Mouse (Mus musculus): ENCODE measurements around the gene Lrrc26. TPM values are rescaled to one million over a fixed set of nuclear protein-coding genes. Genes with fewer than 3 reads are reported as not detected.

Gene Lrrc26
- polyA plus RNA-seq, 1 experiment from 2014 or later, result 5.1 TPM

DNA sequence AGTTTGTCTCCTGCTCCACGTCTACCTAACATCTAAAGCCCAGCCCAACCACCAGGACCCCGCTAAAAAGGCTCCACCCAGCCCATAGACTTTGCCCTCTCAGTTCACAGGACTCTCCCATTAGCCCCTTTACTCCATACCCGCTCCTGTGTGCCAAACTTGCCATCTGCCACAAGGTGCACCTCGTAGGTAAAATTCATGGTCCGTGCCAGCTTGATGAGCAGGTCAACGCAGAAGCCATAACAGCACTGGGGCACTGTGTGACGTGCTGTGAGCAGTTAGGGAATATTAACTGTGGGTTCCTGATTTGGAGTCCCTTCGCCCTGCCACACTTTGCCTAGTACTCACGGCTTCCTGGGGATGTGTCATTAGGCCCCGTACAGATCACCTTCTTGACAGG, 8.3 kb downstream of the Lrrc26 start:
- DNase-seq (ENCODE audit: low spot score), result no peak
- H3K4me1 ChIP-seq (ENCODE audit: control insufficient read depth, insufficient read depth, low read length), result no peaks in the 10 kb centered on the region
- no peak overlapping the region for H3K27ac ChIP-seq (replicated peaks; ENCODE audit: low read depth, low read length)
- no peak overlapping the region for H3K4me3 ChIP-seq (ENCODE audit: low read depth, low read length)
- H3K9me3 ChIP-seq (ENCODE audit: control insufficient read depth, low read length), result no peaks in the 10 kb centered on the region
- no peak for ATAC-seq (ENCODE audit: low read depth)
- H3K9ac ChIP-seq (ENCODE audit: low read depth, low read length), result no peak overlapping the region
- H3K4me2 ChIP-seq (ENCODE audit: low read depth, low read length), result no peak overlapping the region
- H3K27me3 ChIP-seq (replicated peaks; ENCODE audit: control insufficient read depth, insufficient read depth, low read length), result peaks cover 15% of the 10 kb centered on the region
- WGBS, result 80% methylated on average over 10 of the region's 10 CpGs
- no peaks in the 10 kb centered on the region for H3K36me3 ChIP-seq (ENCODE audit: control insufficient read depth, insufficient read depth, low read length)

DNA sequence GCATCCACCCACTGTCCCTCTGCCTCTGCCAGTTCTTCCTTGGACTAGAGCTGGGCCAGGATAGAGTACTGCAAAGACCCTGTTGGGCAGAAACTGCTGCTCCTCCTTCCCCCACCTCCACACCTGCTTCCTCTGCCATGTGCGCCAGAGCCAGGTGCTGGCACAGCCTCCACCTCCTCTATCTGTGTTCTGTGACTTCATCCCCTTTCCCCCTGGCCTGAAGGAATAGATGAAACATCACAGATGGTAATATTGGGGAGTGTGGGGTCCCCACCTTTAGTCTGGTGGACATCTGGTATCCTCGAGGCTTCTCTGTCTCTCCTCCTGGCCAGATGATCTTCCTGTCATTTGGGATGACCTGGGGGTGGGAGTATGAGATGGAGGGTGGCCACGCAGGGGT, 13.7 kb downstream of the Lrrc26 start:
- Histone ChIP-seq H3K4me1 (ENCODE audit: control insufficient read depth, insufficient read depth, low read length) (0 out of 2 replicates have a peak, but pooled peaks cover 2% of the 10 kb centered on the region), H3K4me2 (ENCODE audit: low read depth, low read length) (no peak overlapping the region), H3K4me3 (ENCODE audit: low read depth, low read length) (no peak overlapping the region), H3K27ac (replicated peaks; ENCODE audit: low read depth, low read length) (no peak overlapping the region), H3K9me3 (ENCODE audit: control insufficient read depth, low read length) (no peaks in the 10 kb centered on the region), H3K36me3 (ENCODE audit: control insufficient read depth, insufficient read depth, low read length) (no peaks in the 10 kb centered on the region), H3K27me3 (replicated peaks; ENCODE audit: control insufficient read depth, insufficient read depth, low read length) (peaks cover 31% of the 10 kb centered on the region), H3K9ac (ENCODE audit: low read depth, low read length) (no peak overlapping the region)
- DNase-seq (ENCODE audit: low spot score) (no peak), ATAC-seq (ENCODE audit: low read depth) (no peak)
- WGBS, result 55% methylated on average over 3 of the region's 3 CpGs

DNA sequence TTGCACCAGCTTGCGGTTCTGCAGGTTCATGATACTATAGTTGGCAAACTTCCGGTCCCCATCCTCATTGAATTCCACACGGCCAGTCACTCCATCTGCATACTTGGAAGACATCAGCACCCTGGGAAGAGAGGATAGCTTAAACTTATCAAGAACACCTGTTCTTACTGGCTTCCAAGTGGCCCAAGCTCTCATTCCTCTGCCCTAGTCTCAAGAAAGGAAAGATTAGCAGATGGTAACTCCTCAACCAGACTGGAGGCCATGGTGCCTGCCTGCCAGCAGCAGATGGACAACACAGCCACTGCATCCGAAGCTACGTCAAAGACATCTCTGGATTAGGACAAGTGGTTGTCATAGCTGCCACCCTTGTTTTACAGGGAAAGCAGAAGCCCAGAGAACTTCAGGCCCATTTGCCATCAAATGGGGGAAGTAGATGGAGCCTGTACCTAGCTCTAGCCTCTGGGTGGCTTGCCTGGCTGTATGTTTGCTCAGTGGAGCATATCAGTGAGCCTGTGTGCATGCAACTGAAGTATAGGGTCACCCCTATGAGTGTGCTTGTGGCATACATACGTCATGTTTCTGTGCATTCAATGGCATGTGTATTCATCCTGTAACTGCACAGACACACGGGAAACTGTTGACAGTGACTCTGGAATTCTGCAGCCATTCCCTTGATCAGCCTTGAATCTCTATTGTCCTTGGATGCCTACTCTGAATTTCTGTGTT, 14.4 kb downstream of the Lrrc26 start:
- ATAC-seq (ENCODE audit: low read depth) (no peak), DNase-seq (ENCODE audit: low spot score) (no peak)
- Histone ChIP-seq H3K4me3 (ENCODE audit: low read depth, low read length) (no peak overlapping the region; the same call in 1 of the 2 replicates), H3K27ac (replicated peaks; ENCODE audit: low read depth, low read length) (no peak overlapping the region), H3K9ac (ENCODE audit: low read depth, low read length) (no peak overlapping the region), H3K4me2 (ENCODE audit: low read depth, low read length) (0 out of 2 replicates have a peak overlapping the region, but pooled peaks have one; percentile 62), H3K9me3 (ENCODE audit: control insufficient read depth, low read length) (no peaks in the 10 kb centered on the region), H3K27me3 (replicated peaks; ENCODE audit: control insufficient read depth, insufficient read depth, low read length) (peaks cover 37% of the 10 kb centered on the region), H3K4me1 (ENCODE audit: control insufficient read depth, insufficient read depth, low read length) (0 out of 2 replicates have a peak, but pooled peaks cover 2% of the 10 kb centered on the region), H3K36me3 (ENCODE audit: control insufficient read depth, insufficient read depth, low read length) (no peaks in the 10 kb centered on the region)
- WGBS, result 65% methylated on average over 7 of the region's 7 CpGs

DNA sequence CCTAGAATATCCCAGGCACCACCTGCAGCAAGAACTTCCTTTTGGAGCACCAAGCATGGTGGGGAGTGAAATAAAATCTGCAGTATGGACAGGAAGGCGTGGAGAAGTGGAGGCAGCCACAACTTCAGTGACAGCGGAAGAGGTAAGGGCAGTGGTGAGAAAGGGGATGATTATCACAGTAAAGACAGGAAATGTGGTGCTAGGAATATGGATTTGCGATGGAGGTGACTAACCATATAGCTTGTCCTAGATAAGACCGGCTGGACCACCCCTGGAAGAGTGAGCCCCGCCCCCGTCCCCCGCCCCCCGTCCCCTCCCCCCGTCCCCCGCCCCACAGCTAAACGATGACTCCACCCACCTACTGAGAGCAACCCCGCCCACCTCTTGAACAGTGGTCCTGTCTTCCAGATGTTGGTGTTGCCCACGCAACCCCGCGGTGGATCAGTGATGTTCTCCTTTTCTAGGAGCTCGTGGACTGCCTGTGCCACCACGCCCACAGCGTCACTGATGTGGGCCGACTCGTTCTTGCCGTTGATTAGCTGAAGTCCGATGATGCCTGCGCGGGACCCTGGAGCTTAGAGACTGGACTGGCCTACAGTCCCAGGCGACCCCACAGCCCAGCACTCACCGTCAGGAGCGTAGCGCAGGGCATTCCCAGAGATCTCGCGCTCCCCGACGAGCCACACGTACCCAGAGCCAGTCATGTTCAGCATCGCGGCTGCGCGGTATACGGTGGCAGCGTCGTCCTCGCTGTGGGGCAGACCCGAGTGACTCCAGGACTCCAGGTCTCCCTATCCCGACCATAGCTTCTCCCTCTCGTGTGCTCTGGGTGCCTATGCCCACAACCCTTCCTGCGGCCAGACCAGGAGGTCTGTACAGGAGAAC, 15.2 kb downstream of the Lrrc26 start:
- peak overlapping the region; percentile 34 for H3K4me3 ChIP-seq (ENCODE audit: low read depth, low read length)
- no peak overlapping the region for H3K27ac ChIP-seq (replicated peaks; ENCODE audit: low read depth, low read length)
- peaks cover 43% of the 10 kb centered on the region for H3K27me3 ChIP-seq (replicated peaks; ENCODE audit: control insufficient read depth, insufficient read depth, low read length)
- H3K9ac ChIP-seq (ENCODE audit: low read depth, low read length), result peak overlapping the region; percentile 56
- 2% methylated on average over 26 of the region's 45 CpGs for WGBS
- peak overlapping the region; percentile 62 for H3K4me2 ChIP-seq (ENCODE audit: low read depth, low read length)
- 0 out of 2 replicates have a peak, but pooled peaks cover 2% of the 10 kb centered on the region for H3K4me1 ChIP-seq (ENCODE audit: control insufficient read depth, insufficient read depth, low read length)
- DNase-seq (ENCODE audit: low spot score) (peak; percentile 58), ATAC-seq (ENCODE audit: low read depth) (peak; percentile 75)
- no peaks in the 10 kb centered on the region for H3K36me3 ChIP-seq (ENCODE audit: control insufficient read depth, insufficient read depth, low read length)
- H3K9me3 ChIP-seq (ENCODE audit: control insufficient read depth, low read length), result no peaks in the 10 kb centered on the region

DNA sequence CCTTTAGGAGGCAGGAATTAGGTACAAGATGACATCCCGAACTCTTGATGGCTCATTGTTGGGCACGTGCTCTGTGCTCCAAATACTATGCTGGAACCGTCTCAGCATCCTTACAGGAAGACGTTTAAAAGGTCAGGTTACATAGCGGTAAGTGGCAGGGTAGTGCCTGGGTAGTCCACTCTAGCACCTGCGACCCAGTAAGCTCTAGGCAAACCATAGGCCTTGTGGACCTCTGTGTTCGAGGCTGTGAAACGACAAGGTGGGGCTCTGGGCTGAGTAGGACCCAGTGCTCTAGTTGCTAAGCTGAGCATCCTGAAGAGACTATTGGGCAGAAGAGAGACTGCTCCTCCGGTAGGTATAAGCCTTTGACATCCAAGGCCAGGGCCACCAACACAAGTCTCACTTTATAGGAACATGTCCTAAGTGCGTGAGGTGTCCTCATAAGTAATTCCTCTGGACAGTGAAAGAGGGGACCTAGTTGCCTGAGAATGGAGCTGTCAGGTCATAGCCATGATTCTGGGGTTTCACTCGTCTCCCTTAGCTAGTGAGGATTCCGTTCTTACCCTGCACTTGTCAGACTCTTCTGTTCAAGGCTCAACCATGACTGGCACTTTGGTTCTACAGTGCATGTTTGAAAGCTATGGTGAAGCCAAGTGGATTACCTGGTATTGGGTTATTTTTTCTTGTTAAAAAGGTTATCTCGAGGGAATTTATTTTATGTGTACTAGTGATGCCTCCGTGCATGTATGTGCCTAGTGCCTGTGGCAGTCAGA, 16.1 kb downstream of the Lrrc26 start:
- WGBS, result 48% methylated on average over 14 of the region's 14 CpGs
- no peaks in the 10 kb centered on the region for H3K36me3 ChIP-seq (ENCODE audit: control insufficient read depth, insufficient read depth, low read length)
- H3K4me1 ChIP-seq (ENCODE audit: control insufficient read depth, insufficient read depth, low read length), result 0 out of 2 replicates have a peak, but pooled peaks cover 2% of the 10 kb centered on the region
- ATAC-seq (ENCODE audit: low read depth) (no peak), DNase-seq (ENCODE audit: low spot score) (no peak)
- H3K4me3 ChIP-seq (ENCODE audit: low read depth, low read length), result peak overlapping the region; percentile 34
- no peak overlapping the region for H3K27ac ChIP-seq (replicated peaks; ENCODE audit: low read depth, low read length)
- H3K27me3 ChIP-seq (replicated peaks; ENCODE audit: control insufficient read depth, insufficient read depth, low read length), result peaks cover 51% of the 10 kb centered on the region
- H3K9me3 ChIP-seq (ENCODE audit: control insufficient read depth, low read length), result no peaks in the 10 kb centered on the region
- H3K4me2 ChIP-seq (ENCODE audit: low read depth, low read length), result peak overlapping the region; percentile 62
- peak overlapping the region; percentile 56 for H3K9ac ChIP-seq (ENCODE audit: low read depth, low read length)

DNA sequence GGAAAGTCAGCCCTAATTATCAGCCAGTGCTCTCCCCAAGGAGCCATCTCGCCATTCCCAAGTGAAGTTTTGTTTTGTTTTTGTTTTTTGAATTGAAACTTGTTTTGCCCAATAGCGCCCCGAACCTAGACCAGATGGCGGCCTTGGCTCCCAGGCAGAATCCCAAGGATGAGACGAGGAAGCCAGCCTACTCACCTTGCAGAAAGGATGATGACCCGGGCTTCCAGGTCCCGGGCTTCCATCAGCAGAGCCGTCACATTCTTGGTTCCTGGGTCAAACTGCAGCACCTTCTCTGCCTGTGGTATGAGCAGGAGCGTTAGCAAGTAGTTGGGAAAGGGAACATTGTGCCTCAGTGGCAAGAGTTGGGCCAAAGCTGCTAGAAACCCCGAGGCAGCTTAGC, 20.5 kb downstream of the Lrrc26 start:
- no peak overlapping the region for H3K27ac ChIP-seq (replicated peaks; ENCODE audit: low read depth, low read length)
- H3K9me3 ChIP-seq (ENCODE audit: control insufficient read depth, low read length), result no peaks in the 10 kb centered on the region
- DNase-seq (ENCODE audit: low spot score), result no peak
- H3K9ac ChIP-seq (ENCODE audit: low read depth, low read length), result no peak overlapping the region
- H3K4me3 ChIP-seq (ENCODE audit: low read depth, low read length), result no peak overlapping the region
- no peaks in the 10 kb centered on the region for H3K36me3 ChIP-seq (ENCODE audit: control insufficient read depth, insufficient read depth, low read length)
- H3K4me2 ChIP-seq (ENCODE audit: low read depth, low read length), result no peak overlapping the region
- no peak for ATAC-seq (ENCODE audit: low read depth)
- H3K27me3 ChIP-seq (replicated peaks; ENCODE audit: control insufficient read depth, insufficient read depth, low read length), result peaks cover 85% of the 10 kb centered on the region
- no peaks in the 10 kb centered on the region for H3K4me1 ChIP-seq (ENCODE audit: control insufficient read depth, insufficient read depth, low read length)
- 50% methylated on average over 10 of the region's 10 CpGs for WGBS

DNA sequence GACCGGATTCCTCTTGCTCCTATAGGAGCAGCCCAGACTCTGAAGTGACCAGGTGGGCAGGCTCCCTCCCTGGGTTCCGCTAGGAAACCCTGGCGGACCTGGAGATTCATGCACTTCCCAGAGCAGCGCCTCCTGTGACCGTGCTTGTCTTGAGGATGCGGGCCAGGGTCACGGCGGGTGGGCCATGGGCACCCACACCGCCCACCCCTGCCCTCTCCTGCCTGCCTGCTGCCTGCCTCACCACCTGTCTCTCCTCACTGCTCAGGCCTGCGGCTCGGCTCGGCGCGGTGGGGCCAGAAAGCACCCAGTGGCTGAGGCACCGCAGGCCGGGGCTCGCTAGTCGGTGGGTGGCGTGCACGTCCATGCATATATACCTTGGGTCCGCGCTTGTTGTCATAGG, 21.3 kb downstream of the Lrrc26 start:
- Histone ChIP-seq H3K27me3 (replicated peaks; ENCODE audit: control insufficient read depth, insufficient read depth, low read length) (peaks cover 81% of the 10 kb centered on the region), H3K9me3 (ENCODE audit: control insufficient read depth, low read length) (no peaks in the 10 kb centered on the region), H3K4me1 (ENCODE audit: control insufficient read depth, insufficient read depth, low read length) (no peaks in the 10 kb centered on the region), H3K4me2 (ENCODE audit: low read depth, low read length) (no peak overlapping the region), H3K36me3 (ENCODE audit: control insufficient read depth, insufficient read depth, low read length) (no peaks in the 10 kb centered on the region), H3K4me3 (ENCODE audit: low read depth, low read length) (no peak overlapping the region), H3K27ac (replicated peaks; ENCODE audit: low read depth, low read length) (no peak overlapping the region), H3K9ac (ENCODE audit: low read depth, low read length) (no peak overlapping the region)
- DNase-seq (ENCODE audit: low spot score) (no peak), ATAC-seq (ENCODE audit: low read depth) (no peak)
- 3% methylated on average over 22 of the region's 22 CpGs for WGBS

DNA sequence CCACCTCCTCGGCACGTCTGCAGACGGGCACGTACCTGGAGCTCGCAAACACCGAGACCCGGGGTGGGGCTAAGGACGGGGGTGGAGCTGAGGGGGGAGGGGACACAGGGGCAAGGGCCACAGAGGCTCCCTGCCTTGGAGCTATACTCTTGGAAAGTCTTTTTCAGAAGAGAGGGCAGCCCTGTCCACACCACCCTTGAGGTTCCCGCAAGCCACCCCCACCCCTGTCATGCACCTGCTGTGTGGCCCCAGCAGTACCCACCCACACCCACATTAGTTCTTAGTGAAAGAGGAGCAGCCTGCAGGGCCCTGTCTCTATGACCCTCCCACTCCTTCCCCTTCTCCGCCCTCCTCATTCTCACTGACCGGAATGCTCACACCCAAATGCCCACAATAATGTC, 21.8 kb downstream of the Lrrc26 start:
- H3K4me3 ChIP-seq (ENCODE audit: low read depth, low read length), result no peak overlapping the region
- no peak overlapping the region for H3K27ac ChIP-seq (replicated peaks; ENCODE audit: low read depth, low read length)
- no peaks in the 10 kb centered on the region for H3K9me3 ChIP-seq (ENCODE audit: control insufficient read depth, low read length)
- H3K4me1 ChIP-seq (ENCODE audit: control insufficient read depth, insufficient read depth, low read length), result no peaks in the 10 kb centered on the region
- no peak for DNase-seq (ENCODE audit: low spot score)
- WGBS, result 3% methylated on average over 11 of the region's 11 CpGs
- peaks cover 77% of the 10 kb centered on the region for H3K27me3 ChIP-seq (replicated peaks; ENCODE audit: control insufficient read depth, insufficient read depth, low read length)
- H3K9ac ChIP-seq (ENCODE audit: low read depth, low read length), result no peak overlapping the region
- ATAC-seq (ENCODE audit: low read depth), result no peak
- no peak overlapping the region for H3K4me2 ChIP-seq (ENCODE audit: low read depth, low read length)
- no peaks in the 10 kb centered on the region for H3K36me3 ChIP-seq (ENCODE audit: control insufficient read depth, insufficient read depth, low read length)
